Mouse (Mus musculus) T-helper 1 cell (primary cell): ENCODE data around the gene Immp2l.

ENCODE experiments used
- in situ Hi-C: fragments of 300-600 bp; cut with MboI, MseI; formaldehyde crosslinking; loops from one replicate; pipeline ENCODE4 v1.15.1; 2025; ENCODE audit warnings: high pct_unique_total_duplicates

Gene Immp2l

GRCm38 (mm10) chr12:41417961-41418360, 394.1 kb downstream of the Immp2l start:
- in situ Hi-C loops = no loop called here

DNA sequence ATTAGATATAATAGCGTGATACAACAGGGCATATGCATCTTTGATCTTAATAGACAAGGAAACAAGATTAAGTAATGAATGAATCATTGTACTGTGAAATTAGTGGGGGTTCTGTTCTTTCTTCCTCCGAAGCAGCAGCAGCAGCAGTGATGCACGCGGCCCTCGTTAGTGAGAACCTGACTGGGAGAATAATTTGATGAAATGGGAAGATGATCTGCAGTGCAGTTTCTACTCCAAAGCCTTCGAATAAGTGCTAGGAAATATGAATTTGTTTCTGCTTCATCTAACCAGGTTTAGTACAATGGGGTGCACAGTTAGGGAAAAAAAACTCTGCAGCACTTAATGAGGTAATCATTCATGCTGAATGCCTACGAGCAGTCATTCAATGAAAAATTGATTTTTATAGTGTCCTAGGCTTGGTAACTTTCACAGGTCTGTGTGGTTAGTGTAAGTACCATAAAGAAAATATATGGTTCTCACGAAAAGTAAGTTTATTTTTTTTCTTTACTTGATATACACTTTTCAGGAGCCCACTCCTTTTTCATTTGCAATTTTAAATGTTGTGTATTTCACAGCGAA, 401.3 kb downstream of the Immp2l start:
- in situ Hi-C loops = no loop called here

DNA sequence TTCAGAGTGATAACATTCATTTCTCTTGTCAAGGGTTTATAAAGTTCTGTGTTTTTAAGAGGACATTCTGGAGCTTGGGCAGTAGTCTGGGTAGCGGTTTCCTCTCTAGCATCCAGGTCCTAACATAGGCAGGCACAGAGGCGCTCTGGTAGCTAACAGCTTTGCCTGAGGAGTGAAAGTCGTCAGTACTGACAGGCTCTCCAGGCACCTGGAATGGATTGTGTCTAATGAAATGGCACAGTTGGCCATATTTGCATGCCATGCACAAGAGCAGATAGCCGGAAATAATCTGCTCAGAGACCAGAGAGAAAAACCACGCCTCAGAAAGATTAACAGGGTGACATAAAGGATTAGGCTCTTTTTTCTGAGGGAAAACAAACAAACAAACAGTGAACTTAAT, 403.6 kb downstream of the Immp2l start:
- in situ Hi-C loops = no loop called here

- in situ Hi-C loops = no loop called here
Measured at GRCm38 (mm10) chr12:41428806-41429205, 404.9 kb downstream of the Immp2l start.

DNA sequence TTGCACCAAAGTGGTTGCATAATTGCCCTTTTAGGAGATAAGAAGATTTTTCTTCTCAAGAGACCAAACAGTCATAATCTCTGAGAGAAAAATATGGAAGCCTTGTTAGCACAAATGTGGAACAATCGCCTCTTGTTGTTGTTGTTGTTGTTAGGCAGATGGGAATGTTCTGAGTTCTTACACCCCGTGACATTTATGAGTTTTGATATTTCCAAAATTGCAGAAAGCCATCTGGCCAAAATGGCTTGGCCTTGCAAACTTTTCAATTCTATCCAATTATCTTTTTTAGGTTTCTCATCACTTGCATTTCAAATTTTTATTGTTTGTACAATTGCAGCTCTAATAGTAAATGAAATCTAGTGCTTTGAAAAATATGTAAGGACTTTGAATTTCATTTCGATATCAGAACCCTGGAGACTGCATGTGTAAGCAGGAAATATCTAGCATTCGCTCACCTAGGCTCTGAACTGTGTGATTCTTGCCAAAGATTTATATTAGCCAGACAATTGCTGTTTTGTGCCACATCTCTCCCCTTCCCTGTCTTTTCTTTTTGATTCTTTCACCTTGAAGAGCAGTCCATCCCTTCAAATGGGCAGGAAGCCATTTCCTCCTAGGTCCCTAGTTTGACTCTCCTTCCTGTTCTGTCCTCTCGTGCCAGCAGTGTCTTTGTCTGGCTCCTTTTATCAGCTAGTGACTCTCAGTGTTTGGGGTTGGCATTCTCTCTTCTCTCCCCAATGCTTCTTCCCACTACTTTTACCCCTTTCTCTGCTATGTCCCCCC, 412.5 kb downstream of the Immp2l start:
- in situ Hi-C loops = no loop called here

DNA sequence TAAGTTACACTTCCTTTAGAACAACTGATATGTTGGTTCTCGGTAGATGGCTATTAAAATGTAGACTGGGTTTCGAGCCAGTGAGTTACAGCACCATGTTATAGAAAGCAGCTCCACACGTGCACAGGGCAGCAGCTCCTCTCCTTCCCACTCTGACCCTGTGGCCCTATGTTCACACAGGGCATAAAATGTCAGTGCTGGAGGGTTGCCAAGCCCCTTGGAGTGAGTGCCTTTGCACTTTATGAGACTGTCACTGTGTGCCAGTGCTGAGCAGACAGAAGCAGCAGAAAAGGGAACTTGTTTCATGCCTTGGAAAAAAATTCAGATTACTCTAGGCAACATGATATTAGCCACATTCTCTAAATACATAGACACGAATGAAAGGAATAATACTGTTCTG, 414.6 kb downstream of the Immp2l start:
- in situ Hi-C loops = no loop called here

- in situ Hi-C loops = no loop called here
Measured at GRCm38 (mm10) chr12:41468374-41468991, 444.6 kb downstream of the Immp2l start.

DNA sequence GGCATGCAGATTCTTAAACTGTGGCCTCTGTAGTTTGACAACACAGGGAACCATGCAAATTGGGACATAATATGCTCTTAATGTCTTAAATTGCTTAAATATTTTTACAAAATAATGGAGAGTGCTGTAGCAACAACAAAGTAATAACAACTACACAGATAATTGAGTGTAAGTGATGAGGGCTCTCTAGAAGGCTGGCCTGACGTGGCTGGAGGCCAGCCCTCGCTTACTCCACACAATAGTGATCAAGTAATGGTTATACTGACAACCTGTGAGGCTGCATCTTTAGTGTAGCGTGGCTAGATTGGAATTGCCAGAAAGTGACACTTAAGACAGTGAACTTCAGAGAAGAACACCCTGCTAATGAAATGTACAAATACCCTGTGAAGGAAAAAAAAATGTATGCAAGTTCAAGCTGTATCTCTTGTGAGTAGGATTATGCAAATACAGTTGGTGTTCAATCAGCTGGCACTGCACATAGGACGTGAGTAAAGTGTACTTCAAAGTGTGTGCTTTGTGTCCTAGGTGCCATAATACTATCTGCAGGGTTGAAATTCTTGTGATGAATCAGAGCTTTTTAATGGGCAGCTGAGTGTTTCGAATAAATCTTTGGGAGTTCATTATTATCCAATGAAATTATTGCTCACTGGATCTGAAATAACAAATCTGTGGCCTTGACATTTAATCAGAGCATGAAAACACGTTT, 445.4 kb downstream of the Immp2l start:
- in situ Hi-C loops = no loop called here

GRCm38 (mm10) chr12:41481486-41481885, 457.6 kb downstream of the Immp2l start:
- in situ Hi-C loops = no loop called here

DNA sequence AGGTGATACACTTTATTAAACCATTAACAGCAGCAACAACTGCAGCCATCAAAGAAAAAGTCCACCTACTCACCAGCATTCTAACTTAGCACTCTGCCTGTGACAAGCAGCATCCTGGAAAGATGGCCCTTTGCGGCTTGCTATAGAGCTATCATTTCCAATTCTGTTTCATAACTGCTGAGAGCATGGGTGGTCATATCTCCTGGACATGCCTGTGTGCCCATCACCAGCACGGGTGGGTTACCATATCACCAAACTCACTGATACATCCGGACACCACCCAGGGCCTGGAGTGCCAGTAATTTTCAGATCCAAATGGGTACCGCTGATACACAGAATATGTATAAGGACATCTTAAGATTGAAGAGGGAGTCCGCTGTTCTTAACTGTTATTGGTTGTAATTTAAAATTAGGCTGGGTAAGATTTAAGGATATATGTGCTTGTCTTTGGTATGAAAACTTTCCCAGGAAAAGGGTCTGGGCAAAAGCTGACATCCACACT, 459.3 kb downstream of the Immp2l start:
- in situ Hi-C loops = no loop called here

DNA sequence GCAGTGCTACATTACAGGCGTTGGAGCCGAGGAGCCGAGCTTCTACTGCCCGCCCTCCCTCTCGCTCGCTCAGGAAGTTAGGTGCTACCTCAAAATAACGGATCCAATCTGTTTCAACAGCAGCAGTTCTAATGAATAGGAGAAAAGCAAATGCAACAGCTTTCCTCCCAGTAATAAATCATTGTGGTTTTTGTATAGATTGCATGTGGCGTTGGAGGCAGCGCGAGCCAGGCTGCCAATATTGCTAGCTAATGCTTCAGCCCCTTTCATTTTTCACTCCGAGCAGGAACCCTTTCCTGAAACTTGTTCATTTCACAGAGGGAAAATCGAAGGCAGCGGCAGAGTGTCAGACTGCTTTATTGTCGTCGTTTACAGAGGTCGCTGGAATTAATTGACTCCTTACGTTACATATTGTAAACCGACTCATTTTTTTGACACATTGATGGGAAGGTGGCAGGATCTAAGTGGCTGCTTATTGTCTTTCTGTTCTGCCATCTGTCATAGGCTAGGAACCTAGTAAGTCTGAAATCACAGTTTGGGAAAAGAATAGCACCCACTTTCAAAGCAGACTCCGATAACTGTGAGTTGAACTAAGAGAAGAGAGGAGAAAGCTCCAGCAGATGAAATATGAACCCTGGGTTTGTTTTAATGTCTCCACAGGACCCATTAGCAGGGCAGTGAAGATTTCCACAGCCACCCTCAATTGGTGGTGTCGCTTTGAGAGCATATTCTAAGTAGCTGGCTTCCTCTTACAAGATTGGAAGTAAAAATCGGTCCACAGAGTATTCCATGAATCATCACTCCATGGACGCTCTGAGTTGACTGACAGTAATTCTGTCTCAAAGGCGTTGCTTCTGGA, 459.9 kb downstream of the Immp2l start:
- in situ Hi-C loops = no loop called here

GRCm38 (mm10) chr12:41484689-41485511, 461.0 kb downstream of the Immp2l start:
- in situ Hi-C loops = no loop called here

DNA sequence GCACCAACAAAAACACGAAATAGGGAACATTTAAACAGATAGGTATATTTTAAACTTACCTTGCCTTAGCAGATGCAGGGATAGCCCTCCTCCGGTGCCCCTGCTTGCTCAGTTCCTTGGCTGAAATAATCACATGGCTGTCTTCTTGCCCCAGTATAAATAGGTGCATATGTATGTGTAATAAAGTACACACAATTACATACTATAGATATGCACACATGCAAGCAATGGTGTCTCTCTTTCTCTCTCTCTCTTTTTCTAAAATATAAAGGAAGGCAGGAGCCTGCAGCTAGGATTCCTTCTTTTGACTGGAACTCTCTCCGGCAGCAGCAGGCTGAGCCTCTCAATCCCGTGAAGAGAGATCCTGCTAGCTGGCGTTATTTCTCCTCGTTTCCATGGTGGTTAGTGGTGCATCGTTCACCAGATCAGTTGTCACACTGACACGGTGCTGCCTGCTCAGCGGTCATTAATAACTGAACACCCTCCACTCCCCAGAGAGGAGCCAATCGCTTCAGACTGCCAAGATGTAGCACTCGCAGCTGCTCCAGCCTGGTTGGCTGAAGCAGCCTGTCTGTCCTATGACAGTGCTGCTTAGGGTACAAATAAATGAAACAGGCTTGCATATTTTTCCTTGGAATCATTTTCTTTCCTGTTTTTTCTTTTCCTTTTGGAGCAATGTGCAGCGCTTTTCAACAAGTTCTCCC, 461.8 kb downstream of the Immp2l start:
- in situ Hi-C loops = no loop called here

GRCm38 (mm10) chr12:41486331-41486730, 462.4 kb downstream of the Immp2l start, which contains the start of gene Lrrn3:
Lrrn3 (minus strand) TSS chr12:41486431.
- in situ Hi-C loops = no loop called here

DNA sequence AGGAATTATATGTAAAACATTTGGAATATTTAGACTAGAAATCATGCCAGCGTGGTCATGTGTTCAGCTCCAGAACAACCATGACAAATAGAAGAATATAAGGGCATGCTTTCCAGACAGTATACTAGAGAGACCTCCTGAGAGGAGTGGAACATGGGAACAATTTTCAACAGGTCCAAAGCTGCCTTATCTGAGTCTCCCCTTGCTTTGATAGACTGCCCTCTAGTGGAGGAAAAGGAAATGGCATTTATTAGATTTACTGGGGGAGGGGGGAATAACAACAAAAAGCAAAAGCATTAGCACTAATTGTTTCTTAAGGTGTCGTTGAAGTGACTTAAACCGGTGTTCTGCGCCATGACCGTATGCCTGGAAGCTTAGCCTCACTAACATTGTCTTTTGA, 463.1 kb downstream of the Immp2l start:
- in situ Hi-C loops = no loop called here

DNA sequence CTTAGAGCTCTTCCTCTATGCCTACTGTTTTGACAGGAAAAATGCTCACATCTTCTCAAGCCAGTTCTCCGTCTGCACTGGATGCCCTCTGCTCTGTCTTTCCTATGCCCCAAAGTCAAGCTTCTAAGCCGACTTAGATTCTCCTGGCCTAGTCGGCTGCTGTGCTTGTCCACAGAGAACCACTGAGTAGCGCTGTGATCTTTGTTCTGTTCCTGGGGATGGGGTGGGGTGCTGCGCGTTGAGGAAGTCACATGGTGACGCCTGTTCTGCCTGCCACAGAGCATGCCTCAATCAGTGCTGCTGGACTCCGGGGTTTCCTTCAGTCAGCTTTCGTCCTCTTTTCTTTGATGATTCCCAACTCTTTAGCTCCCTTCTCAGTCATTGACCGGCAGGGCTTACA, 470.7 kb downstream of the Immp2l start:
- in situ Hi-C loops = no loop called here

GRCm38 (mm10) chr12:41500049-41500820, 476.3 kb downstream of the Immp2l start:
- in situ Hi-C loops = no loop called here

DNA sequence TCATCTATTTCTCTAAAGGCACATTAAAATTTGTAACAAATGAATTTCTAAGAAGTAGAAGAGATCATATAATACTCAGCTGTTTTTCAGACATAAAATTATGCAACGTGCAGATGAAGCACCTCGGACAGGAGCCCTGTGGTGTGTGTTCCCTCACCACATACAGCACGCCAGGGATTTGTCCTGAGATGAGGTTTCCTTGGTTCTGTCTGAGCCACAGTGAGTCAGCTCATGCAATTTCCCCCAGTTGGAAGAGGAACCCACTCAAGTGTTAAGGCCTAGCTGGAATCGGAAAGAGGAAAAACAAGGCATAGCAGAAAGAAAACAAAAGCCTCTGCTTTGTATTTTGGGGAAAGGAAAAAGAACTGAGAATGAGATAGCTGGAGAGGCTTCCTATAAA, 484.7 kb downstream of the Immp2l start:
- in situ Hi-C loops = no loop called here

GRCm38 (mm10) chr12:41510588-41510987, 486.7 kb downstream of the Immp2l start:
- in situ Hi-C loops = no loop called here
